Mouse (Mus musculus) MEL (cell line): Measurements from ENCODE around the gene Gm34653. TPM values are rescaled to one million over a fixed set of nuclear protein-coding genes. Genes with fewer than 3 reads are reported as not detected.

Experiments
- DNase-seq: peaks from one replicate; pipeline ENCODE4 v3.0.0; 2011; ENCODE audit warnings: low read depth, low spot score
- H3K27ac ChIP-seq: 2 replicates; pipeline ENCODE4 v1.5.1; 2012; ENCODE audit warnings: low read depth, mild to moderate bottlenecking, control low read depth, low read length, moderate library complexity; ENCODE audit not compliant: control insufficient read depth
- H3K27me3 ChIP-seq, 2 experiments: fragments of 150-350 bp in 1 of 2; sonication (generic) in 1 of 2; 2 replicates each; pipeline ENCODE4 v1.6.1; 2012; ENCODE audit warnings: low read length in 2 of 2, mild to moderate bottlenecking in 2 of 2, improper control_type of control experiment in 1 of 2, moderate library complexity in 1 of 2; ENCODE audit not compliant: insufficient read depth in 2 of 2, control insufficient read depth in 1 of 2
- H3K36me3 ChIP-seq, 2 experiments: 2 replicates each; pipeline ENCODE4 v1.6.1; 2012 to 2014; ENCODE audit warnings: low read length in 2 of 2, improper control_type of control experiment in 1 of 2, inconsistent platforms in 1 of 2, mild to moderate bottlenecking in 1 of 2; ENCODE audit not compliant: insufficient read depth in 2 of 2, control insufficient read depth in 1 of 2
- H3K4me1 ChIP-seq, 2 experiments: fragments of 150-350 bp in 1 of 2; sonication (generic) in 1 of 2; 2 replicates each; pipeline ENCODE4 v1.6.1; 2012; ENCODE audit warnings: low read length in 2 of 2, improper control_type of control experiment in 1 of 2, mild to moderate bottlenecking in 1 of 2; ENCODE audit not compliant: insufficient read depth in 2 of 2, control insufficient read depth in 1 of 2
- H3K4me3 ChIP-seq, 2 experiments: fragments of 150-350 bp in 1 of 2; sonication (generic) in 1 of 2; 2 replicates each; pipeline ENCODE4 v1.5.1; 2012; ENCODE audit warnings: low read depth in 2 of 2, low read length in 2 of 2, mild to moderate bottlenecking in 2 of 2, moderate library complexity in 2 of 2, control low read depth in 1 of 2, improper control_type of control experiment in 1 of 2; ENCODE audit not compliant: control insufficient read depth in 1 of 2, insufficient read depth in 1 of 2
- H3K79me2 ChIP-seq: 2 replicates; pipeline ENCODE4 v1.6.1; 2012; ENCODE audit warnings: mild to moderate bottlenecking, low read length, moderate library complexity; ENCODE audit not compliant: control insufficient read depth, poor library complexity, insufficient read depth
- H3K9ac ChIP-seq: 2 replicates; pipeline ENCODE4 v1.6.1; 2012; ENCODE audit warnings: low read depth, mild to moderate bottlenecking, control low read depth, low read length, moderate library complexity; ENCODE audit not compliant: control insufficient read depth, poor library complexity, severe bottlenecking
- H3K9me3 ChIP-seq: fragments of 150-350 bp; sonication (generic); replicated peaks from 2 replicates; pipeline ENCODE4 v1.6.1; 2012; ENCODE audit warnings: mild to moderate bottlenecking, low read length, improper control_type of control experiment, moderate library complexity; ENCODE audit not compliant: insufficient read depth
- BHLHE40 ChIP-seq: IDR thresholded peaks from 2 replicates; pipeline ENCODE4 v1.6.1; 2012; ENCODE audit warnings: low read depth, mild to moderate bottlenecking, inconsistent platforms, low read length, improper control_type of control experiment, borderline replicate concordance
- CHD1 ChIP-seq: IDR thresholded peaks from 2 replicates; pipeline ENCODE4 v1.6.1; 2012; ENCODE audit warnings: low read depth, mild to moderate bottlenecking, inconsistent platforms, low read length, improper control_type of control experiment
- CHD2 ChIP-seq: IDR thresholded peaks from 2 replicates; pipeline ENCODE4 v1.6.1; 2011; ENCODE audit warnings: low read length, improper control_type of control experiment
- CTCF ChIP-seq, 3 experiments: IDR thresholded peaks in 2 of 3; conservative IDR thresholded peaks in 1 of 3; 2 replicates each; pipeline ENCODE4 v1.5.1; 2011 to 2012; ENCODE audit warnings: low read length in 3 of 3, low read depth in 2 of 3, mild to moderate bottlenecking in 2 of 3, improper control_type of control experiment in 1 of 3, inconsistent platforms in 1 of 3, mixed read lengths in 1 of 3, moderate library complexity in 1 of 3; ENCODE audit not compliant: control insufficient read depth in 1 of 3, insufficient read depth in 1 of 3, poor library complexity in 1 of 3, severe bottlenecking in 1 of 3
- E2F4 ChIP-seq: IDR thresholded peaks from 2 replicates; pipeline ENCODE4 v1.6.1; 2011; ENCODE audit warnings: low read depth, low read length, improper control_type of control experiment, borderline replicate concordance
- ELF1 ChIP-seq: IDR thresholded peaks from 2 replicates; pipeline ENCODE4 v1.6.1; 2014; ENCODE audit warnings: low read depth, mild to moderate bottlenecking, inconsistent platforms, low read length, improper control_type of control experiment, moderate library complexity
- EP300 ChIP-seq, 2 experiments: IDR thresholded peaks; 2 replicates each; pipeline ENCODE4 v1.6.1; 2011; ENCODE audit warnings: improper control_type of control experiment in 2 of 2, low read length in 2 of 2, low read depth in 1 of 2, mild to moderate bottlenecking in 1 of 2
- ETS1 ChIP-seq: IDR thresholded peaks from 2 replicates; pipeline ENCODE4 v1.6.1; 2012; ENCODE audit warnings: low read depth, mild to moderate bottlenecking, inconsistent platforms, low read length, improper control_type of control experiment, moderate library complexity
- GABPA ChIP-seq: IDR thresholded peaks from 2 replicates; pipeline ENCODE4 v1.6.1; 2012; ENCODE audit warnings: low read depth, mild to moderate bottlenecking, inconsistent platforms, low read length, improper control_type of control experiment, moderate library complexity
- GATA1 ChIP-seq: IDR thresholded peaks from 2 replicates; pipeline ENCODE4 v1.6.1; 2011; ENCODE audit warnings: low read depth, low read length, improper control_type of control experiment
- HCFC1 ChIP-seq: IDR thresholded peaks from 2 replicates; pipeline ENCODE4 v1.6.1; 2012; ENCODE audit warnings: low read depth, mild to moderate bottlenecking, inconsistent platforms, low read length, improper control_type of control experiment, moderate library complexity
- JUND ChIP-seq: IDR thresholded peaks from 2 replicates; pipeline ENCODE4 v1.6.1; 2011; ENCODE audit warnings: low read depth, mild to moderate bottlenecking, improper control_type of control experiment, low read length
- KAT2A ChIP-seq: conservative IDR thresholded peaks from 2 replicates; pipeline ENCODE4 v1.6.1; 2012; ENCODE audit warnings: low read depth, low read length, improper control_type of control experiment, inconsistent platforms
- MAX ChIP-seq: IDR thresholded peaks from 2 replicates; pipeline ENCODE4 v1.6.1; 2011; ENCODE audit warnings: low read length, improper control_type of control experiment
- MAZ ChIP-seq: IDR thresholded peaks from 2 replicates; pipeline ENCODE4 v1.6.1; 2012; ENCODE audit warnings: low read depth, mild to moderate bottlenecking, inconsistent platforms, low read length, improper control_type of control experiment
- MXI1 ChIP-seq: IDR thresholded peaks from 2 replicates; pipeline ENCODE4 v1.6.1; 2011; ENCODE audit warnings: mild to moderate bottlenecking, low read depth, low read length, improper control_type of control experiment
- MYB ChIP-seq: IDR thresholded peaks from 2 replicates; pipeline ENCODE4 v1.6.1; 2011; ENCODE audit warnings: mild to moderate bottlenecking, low read depth, low read length, improper control_type of control experiment
- MYC ChIP-seq: IDR thresholded peaks from 2 replicates; pipeline ENCODE4 v1.6.1; 2011; ENCODE audit warnings: low read depth, mild to moderate bottlenecking, low read length, improper control_type of control experiment, moderate library complexity
- NELFE ChIP-seq: IDR thresholded peaks from 2 replicates; pipeline ENCODE4 v1.6.1; 2011; ENCODE audit warnings: low read depth, low read length, improper control_type of control experiment
- NRF1 ChIP-seq: IDR thresholded peaks from 2 replicates; pipeline ENCODE4 v1.6.1; 2014; ENCODE audit warnings: low read depth, mild to moderate bottlenecking, inconsistent platforms, low read length, improper control_type of control experiment, moderate library complexity; ENCODE audit not compliant: poor library complexity, insufficient read depth, severe bottlenecking
- POLR2AphosphoS2 ChIP-seq: IDR thresholded peaks from 2 replicates; pipeline ENCODE4 v1.6.1; 2011; ENCODE audit warnings: low read length, improper control_type of control experiment
- POLR2AphosphoS5 ChIP-seq: IDR thresholded peaks from 2 replicates; pipeline ENCODE4 v1.6.1; 2012; ENCODE audit warnings: low read depth, borderline replicate concordance, mild to moderate bottlenecking, inconsistent platforms, low read length, moderate library complexity, mixed read lengths
- RAD21 ChIP-seq: IDR thresholded peaks from 2 replicates; pipeline ENCODE4 v1.6.1; 2011; ENCODE audit warnings: mild to moderate bottlenecking, low read depth, low read length, improper control_type of control experiment
- SIN3A ChIP-seq: IDR thresholded peaks from 2 replicates; pipeline ENCODE4 v1.6.1; 2012; ENCODE audit warnings: low read length, improper control_type of control experiment, inconsistent platforms
- SMC3 ChIP-seq: IDR thresholded peaks from 2 replicates; pipeline ENCODE4 v1.6.1; 2011; ENCODE audit warnings: low read depth, low read length, improper control_type of control experiment
- TAL1 ChIP-seq: IDR thresholded peaks from 2 replicates; pipeline ENCODE4 v1.6.1; 2012; ENCODE audit warnings: mild to moderate bottlenecking, inconsistent platforms, low read length, moderate library complexity, mixed read lengths
- TCF12 ChIP-seq: IDR thresholded peaks from 2 replicates; pipeline ENCODE4 v1.6.1; 2014; ENCODE audit warnings: low read depth, mild to moderate bottlenecking, inconsistent platforms, low read length, improper control_type of control experiment, moderate library complexity
- UBTF ChIP-seq: IDR thresholded peaks from 2 replicates; pipeline ENCODE4 v1.6.1; 2012; ENCODE audit warnings: low read depth, mild to moderate bottlenecking, inconsistent platforms, low read length, improper control_type of control experiment, moderate library complexity, borderline replicate concordance; ENCODE audit not compliant: insufficient read depth
- USF1 ChIP-seq: IDR thresholded peaks from 2 replicates; pipeline ENCODE4 v1.6.1; 2014; ENCODE audit warnings: low read depth, mild to moderate bottlenecking, inconsistent platforms, low read length, improper control_type of control experiment, moderate library complexity
- ZMIZ1 ChIP-seq: IDR thresholded peaks from 2 replicates; pipeline ENCODE4 v1.6.1; 2012; ENCODE audit warnings: low read depth, mild to moderate bottlenecking, inconsistent platforms, low read length, improper control_type of control experiment, moderate library complexity
- ZNF384 ChIP-seq: IDR thresholded peaks from 2 replicates; pipeline ENCODE4 v1.6.1; 2012; ENCODE audit warnings: low read depth, mild to moderate bottlenecking, inconsistent platforms, low read length, improper control_type of control experiment
- polyA plus RNA-seq, 2 experiments: library from polyadenylated mRNA; stranded (reverse) in 1 of 2; unstranded in 1 of 2; fragments of >175 nt in 1 of 2; fragments of >200 nt in 1 of 2; gene quantifications; 2 replicates each; pipeline versions ENCODE4 v1.2.1 to v1.2.4; 2012; ENCODE audit warnings: low replicate concordance in 2 of 2, low read depth in 1 of 2; ENCODE audit not compliant: insufficient read length in 2 of 2, insufficient read depth in 1 of 2, missing spikeins in 1 of 2
- total RNA-seq: library from RNA; depleted of rRNA; stranded (reverse); fragments of 300-350 nt; gene quantifications from 2 replicates; pipeline ENCODE4 v1.2.3, GENCODE M21; 2012

Gene Gm34653
- total and polyA plus RNA-seq, 3 experiments = 0.08 to 0.10 TPM; not detected in 1

DNA sequence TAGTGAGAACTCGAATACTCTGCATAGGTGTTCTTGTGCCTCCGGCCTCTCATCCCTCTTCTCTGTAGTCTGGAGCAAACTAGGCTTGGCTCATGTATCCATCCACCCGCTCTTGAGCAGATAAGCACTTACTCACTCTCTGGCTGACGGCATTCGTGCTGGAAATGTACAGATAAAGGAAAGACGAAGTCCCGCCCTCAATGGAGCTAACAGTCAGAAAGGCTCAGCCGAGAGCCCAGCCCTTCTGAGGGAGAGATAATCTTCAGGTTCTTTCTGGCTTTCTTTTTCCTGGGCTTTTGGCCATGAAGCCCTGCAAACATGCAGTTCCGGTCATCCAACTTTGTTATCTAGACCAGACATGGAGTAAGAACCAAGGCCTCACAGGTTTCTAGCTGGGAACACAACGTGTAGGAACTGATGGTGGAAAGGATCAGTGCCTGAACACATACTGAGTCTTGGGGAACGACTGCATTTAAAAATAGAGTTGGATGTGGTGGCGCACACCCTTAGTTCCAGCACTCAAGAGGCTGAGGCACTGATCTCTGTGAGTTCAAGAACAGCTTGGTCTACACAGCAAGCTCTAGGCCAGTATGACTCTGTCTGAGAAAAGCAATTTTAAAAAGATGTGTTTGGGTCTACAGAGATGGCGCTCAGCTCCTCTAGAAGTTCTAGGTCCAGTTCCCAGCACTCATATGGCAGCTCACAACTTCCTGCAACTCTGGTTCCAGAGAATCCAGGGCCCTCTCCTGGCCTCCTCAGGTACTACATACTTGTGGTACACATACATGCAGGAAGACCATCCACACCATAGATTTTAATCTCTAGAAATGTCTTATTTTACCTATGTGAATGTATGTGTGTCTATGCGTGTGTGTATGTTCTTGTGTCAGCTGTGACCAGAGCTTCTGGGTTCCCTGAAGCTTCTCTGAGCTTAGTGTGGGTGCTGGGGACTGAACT, 49.5 kb upstream of the Gm34653 start (continued):
- TF ChIP-seq BHLHE40 (peak; percentile 55; the same call in 1 of the 2 replicates), E2F4 (peak; percentile 22; the same call in 1 of the 2 replicates), USF1 (no peak), TCF12 (peak; percentile 93), KAT2A (no peak), SIN3A (peak; percentile 85), MYC (peak; percentile 79; the same call in 1 of the 2 replicates), TAL1 (peak; percentile 93), SMC3 (0 out of 2 replicates have a peak, but pooled peaks have one; percentile 24), ELF1 (peak; percentile 41; the same call in 1 of the 2 replicates), NELFE (peak; percentile 36; the same call in 1 of the 2 replicates), RAD21 (no peak)

DNA sequence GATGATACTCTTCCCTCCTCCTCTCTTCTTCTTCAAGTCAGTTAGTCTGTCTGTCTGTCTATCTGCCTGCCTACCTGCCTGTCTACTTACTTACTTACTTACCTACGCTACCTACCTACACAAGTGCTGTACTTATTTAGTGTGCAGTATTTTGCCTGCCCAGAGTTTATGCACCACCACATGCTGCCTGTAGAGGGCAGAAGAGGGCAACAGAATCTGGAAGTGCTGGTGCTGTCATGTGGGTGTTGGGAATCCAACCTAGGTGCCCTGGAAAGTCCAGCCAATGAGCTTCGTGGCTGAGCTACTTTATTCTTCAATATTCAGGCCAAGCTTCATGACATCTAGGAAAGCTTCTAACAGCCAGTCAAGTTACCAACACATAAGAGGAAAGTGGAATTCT, 48.7 kb upstream of the Gm34653 start:
- Histone ChIP-seq H3K27me3 (no peaks in the 10 kb centered on the region), H3K9me3 (no peaks in the 10 kb centered on the region), H3K9ac (no peak overlapping the region), H3K79me2 (no peaks in the 10 kb centered on the region), H3K36me3 (peaks cover 0 to 20% of the 10 kb centered on the region in 2 experiments; a peak in 3 of 4 replicates), H3K27ac (peak overlapping the region; percentile 97), H3K4me1 (peaks cover 4 to 14% of the 10 kb centered on the region in 2 experiments; a peak in 3 of 4 replicates), H3K4me3 (no peak overlapping the region)
- peak; percentile 71 for DNase-seq
- 0 out of 2 replicates have a peak, but pooled peaks have one; percentile 42 for TF ChIP-seq MAX
- no peak for TF ChIP-seq KAT2A
- no peak for TF ChIP-seq JUND
- no peak for TF ChIP-seq EP300 (IDR thresholded peaks at IDR 0.05; ENCODE audit: low read depth in 1 of 2, low read length in 2 of 2)
- TF ChIP-seq SIN3A = peak; percentile 33; the same call in 1 of the 2 replicates
- 0 out of 2 replicates have a peak, but pooled peaks have one; percentile 23 for TF ChIP-seq BHLHE40
- TF ChIP-seq ELF1 = no peak
- peak; percentile 40 for TF ChIP-seq RAD21
- no peak for TF ChIP-seq GABPA
- TF ChIP-seq MAZ = no peak
- TF ChIP-seq CHD1 = no peak
- 0 out of 2 replicates have a peak, but pooled peaks have one; percentile 26 for TF ChIP-seq HCFC1
- no peak for TF ChIP-seq GATA1
- TF ChIP-seq USF1 = peak; percentile 44; the same call in 1 of the 2 replicates
- TF ChIP-seq POLR2AphosphoS2 = no peak
- TF ChIP-seq CTCF (IDR thresholded peaks at IDR 0.05 in 2 of 3, conservative IDR thresholded peaks at IDR 0.05 in 1 of 3; ENCODE audit: control insufficient read depth in 1 of 3, insufficient read depth in 1 of 3, low read depth in 2 of 3, low read length in 3 of 3, poor library complexity in 1 of 3, severe bottlenecking in 1 of 3) = peak; percentile 66 to 83 (median 71)
- TF ChIP-seq NELFE = no peak
- TF ChIP-seq ZMIZ1 = no peak
- TF ChIP-seq E2F4 = no peak
- TF ChIP-seq POLR2AphosphoS5 = no peak
- TF ChIP-seq ETS1 = no peak
- 0 out of 2 replicates have a peak, but pooled peaks have one; percentile 23 for TF ChIP-seq MXI1
- TF ChIP-seq CHD2 = no peak
- no peak for TF ChIP-seq NRF1
- TF ChIP-seq MYB = no peak
- no peak for TF ChIP-seq UBTF
- TF ChIP-seq SMC3 = peak; percentile 33; the same call in 1 of the 2 replicates
- TF ChIP-seq TCF12 = no peak
- no peak for TF ChIP-seq ZNF384
